In the genomic region with DNA sequence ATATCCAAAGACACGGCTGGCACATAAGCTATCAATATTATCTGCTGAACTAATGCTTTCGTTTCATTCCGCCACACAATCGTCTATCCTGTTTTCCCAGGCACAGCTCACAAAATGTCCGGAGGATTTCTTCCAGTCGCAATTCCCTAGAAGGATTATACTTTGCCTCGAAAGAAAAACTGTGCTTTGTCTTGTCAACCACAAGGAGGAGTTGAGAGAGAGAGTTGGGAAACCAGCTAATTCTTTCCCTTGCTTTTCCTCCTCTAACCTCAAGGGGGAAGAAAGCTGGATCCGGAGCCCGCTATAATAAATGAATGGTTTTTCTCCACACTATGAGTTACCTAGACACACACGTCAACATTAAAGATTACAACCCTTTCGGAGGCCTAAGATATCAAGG, we compare ENCODE assay signal across 7 mouse cellular contexts. TPM values are rescaled to one million over a fixed set of nuclear protein-coding genes. Genes with fewer than 3 reads are reported as not detected.
DNase-seq lines count a peak whose midpoint lies in the region; ATAC-seq and TF ChIP-seq lines count a peak whose summit lies in the region.

No protein-coding gene starts in this region.

- H3K9me3 ChIP-seq in ES-Bruce4 (replicated peaks; ENCODE audit: control insufficient read depth, insufficient read depth, low read length, poor library complexity, severe bottlenecking), result no peaks in the 10 kb centered on the region
- H3K9me3 ChIP-seq in embryonic facial prominence, embryonic 14.5 days (ENCODE audit: control insufficient read depth, low read length), result no peaks in the 10 kb centered on the region

- peak overlapping the region; percentile 83 for H3K4me2 ChIP-seq in embryonic facial prominence, embryonic 14.5 days (ENCODE audit: low read depth, low read length)

- ATAC-seq in embryonic facial prominence, embryonic 14.5 days (ENCODE audit: low read depth), result peak; percentile 17; the same call in 1 of the 2 replicates

- H3K27ac ChIP-seq in ES-Bruce4 (ENCODE audit: insufficient read depth, low read length), result no peak overlapping the region
- H3K27ac ChIP-seq in embryonic facial prominence, embryonic 14.5 days (replicated peaks; ENCODE audit: low read depth, low read length), result no peak overlapping the region

- peak; percentile 10 to 27 for DNase-seq in adrenal gland, postnatal 36 days
- peak; percentile 92 for DNase-seq in embryonic facial prominence, embryonic 14.5 days (ENCODE audit: low spot score)
- peak; percentile 34 for DNase-seq in heart, postnatal 4 days
- DNase-seq in layer of hippocampus, adult 18-20 months (ENCODE audit: low spot score in 2 of 2), result peak; percentile 17 to 59
- DNase-seq in lung, postnatal 14 days, result peak; percentile 22
- peak; percentile 64 for DNase-seq in retina, adult 2 months (ENCODE audit: low read depth, low spot score)

- 0 out of 2 replicates have a peak, but pooled peaks cover 3% of the 10 kb centered on the region for H3K36me3 ChIP-seq in ES-Bruce4 (ENCODE audit: control insufficient read depth, insufficient read depth, low read length, poor library complexity, severe bottlenecking)
- no peaks in the 10 kb centered on the region for H3K36me3 ChIP-seq in embryonic facial prominence, embryonic 14.5 days (ENCODE audit: control insufficient read depth, insufficient read depth, low read length)

- H3K9ac ChIP-seq in ES-Bruce4 (ENCODE audit: low read depth, poor library complexity, severe bottlenecking), result peak overlapping the region; percentile 63
- peak overlapping the region; percentile 90 for H3K9ac ChIP-seq in embryonic facial prominence, embryonic 14.5 days (ENCODE audit: low read depth, low read length)

- H3K27me3 ChIP-seq in ES-Bruce4 (ENCODE audit: control insufficient read depth, insufficient read depth, low read length, poor library complexity, severe bottlenecking), result no peaks in the 10 kb centered on the region
- no peaks in the 10 kb centered on the region for H3K27me3 ChIP-seq in embryonic facial prominence, embryonic 14.5 days (replicated peaks; ENCODE audit: control insufficient read depth, insufficient read depth, low read length)

- WGBS in embryonic facial prominence, embryonic 14.5 days, result under 1% methylated on average over 11 of the region's 11 CpGs

- no peak for TF ChIP-seq EP300 in ES-Bruce4 (IDR thresholded peaks at IDR 0.05; ENCODE audit: insufficient read depth, low read depth, low read length)

- no peak for TF ChIP-seq POLR2A in ES-Bruce4 (IDR thresholded peaks at IDR 0.05; ENCODE audit: insufficient read depth, low read length)

- no peaks in the 10 kb centered on the region for H3K4me1 ChIP-seq in ES-Bruce4 (ENCODE audit: control insufficient read depth, insufficient read depth, low read length)
- peaks cover 9% of the 10 kb centered on the region for H3K4me1 ChIP-seq in embryonic facial prominence, embryonic 14.5 days (ENCODE audit: control insufficient read depth, insufficient read depth, low read length)

- H3K4me3 ChIP-seq in ES-Bruce4 (ENCODE audit: low read depth, low read length), result peak overlapping the region; percentile 92
- H3K4me3 ChIP-seq in embryonic facial prominence, embryonic 14.5 days (ENCODE audit: low read depth, low read length), result peak overlapping the region; percentile 93

- TF ChIP-seq CTCF in ES-Bruce4 (IDR thresholded peaks at IDR 0.05; ENCODE audit: low read depth, low read length), result no peak

RNA-seq across cellular contexts. Expression of a gene that starts 1.2 kb away (rescaled TPM):
- 25.1 and 27.7 TPM in 2 replicates for polyA plus RNA-seq in ES-Bruce4 (2011; ENCODE audit: insufficient read depth, insufficient read length, low read depth, missing spikeins)
- total RNA-seq in adrenal gland, postnatal 36 days (2021), result 10 to 100 TPM in 1 of 2 experiments, 1 to 10 TPM in 1; 8.6 to 13.3 TPM
- polyA plus RNA-seq in embryonic facial prominence, embryonic 14.5 days (2014; fragmentation: Nextera tagmentation; extraction: Ambion mirVana), result 29.5 and 29.6 TPM in 2 replicates
- total RNA-seq in heart, postnatal 4 days (2021), result 10 to 100 TPM; 19.6 to 22.2 TPM
- total RNA-seq in layer of hippocampus, adult 18-20 months (2021), result 10 to 100 TPM; 18.5 to 19.6 TPM

RNA-seq across cellular contexts. Expression of a gene that starts 55.8 kb away (rescaled TPM):
- polyA plus RNA-seq in ES-Bruce4 (2011; ENCODE audit: insufficient read depth, insufficient read length, low read depth, missing spikeins), result 11.3 and 17.3 TPM in 2 replicates
- total RNA-seq in adrenal gland, postnatal 36 days (2021), result 1 to 10 TPM; 2.8 to 4.3 TPM
- 19.0 and 20.0 TPM in 2 replicates for polyA plus RNA-seq in embryonic facial prominence, embryonic 14.5 days (2014; fragmentation: Nextera tagmentation; extraction: Ambion mirVana)
- total RNA-seq in heart, postnatal 4 days (2021), result 1 to 10 TPM; 7.2 to 9.0 TPM
- 10 to 100 TPM; 14.7 to 17.7 TPM for total RNA-seq in layer of hippocampus, adult 18-20 months (2021)

Comparison
In these comparisons a context has a peak if more than half of its experiments do, and no peak if none do; other contexts are left out.
1. DNase-seq: peak in every context shown above with its lines; median percentile 92 in embryonic facial prominence, embryonic 14.5 days; 64 in retina, adult 2 months; 38 in layer of hippocampus, adult 18-20 months; 34 in heart, postnatal 4 days; 22 in lung, postnatal 14 days; 18 in adrenal gland, postnatal 36 days.